Mouse (Mus musculus): ENCODE measurements at regions not wholly inside any gene's neighbourhood (a gene's known extent, or its start where the extent isn't known, plus 50 kb on each side); places are given as distances from the start of the nearest gene placed in this dataset.
A peak's percentile ranks its signal among the peaks of the same experiment; 100 is the strongest.

- no peak for TF ChIP-seq POLR2A (IDR thresholded peaks at IDR 0.05; ENCODE audit: insufficient read depth, low read length)
- TF ChIP-seq CTCF (IDR thresholded peaks at IDR 0.05; ENCODE audit: low read depth, low read length): no peak
- TF ChIP-seq EP300 (IDR thresholded peaks at IDR 0.05; ENCODE audit: insufficient read depth, low read depth, low read length): no peak
Observed at GRCm38 (mm10) chr14:64572756-64573155, 468.7 kb downstream of the Prss52 start.

GRCm38 (mm10) chr14:64573773-64574172, 469.7 kb downstream of the Prss52 start:
- no peaks in the 10 kb centered on the region for H3K27me3 ChIP-seq (ENCODE audit: control insufficient read depth, insufficient read depth, low read length, poor library complexity, severe bottlenecking)
- H3K4me3 ChIP-seq (ENCODE audit: low read depth, low read length): no peak overlapping the region
- no peaks in the 10 kb centered on the region for H3K4me1 ChIP-seq (ENCODE audit: control insufficient read depth, insufficient read depth, low read length)
- H3K9ac ChIP-seq (ENCODE audit: low read depth, poor library complexity, severe bottlenecking): no peak overlapping the region
- H3K9me3 ChIP-seq (replicated peaks; ENCODE audit: control insufficient read depth, insufficient read depth, low read length, poor library complexity, severe bottlenecking): no peaks in the 10 kb centered on the region
- no peaks in the 10 kb centered on the region for H3K36me3 ChIP-seq (ENCODE audit: control insufficient read depth, insufficient read depth, low read length, poor library complexity, severe bottlenecking)
- no peak overlapping the region for H3K27ac ChIP-seq (ENCODE audit: insufficient read depth, low read length)
- TF ChIP-seq POLR2A (IDR thresholded peaks at IDR 0.05; ENCODE audit: insufficient read depth, low read length): no peak
- no peak for TF ChIP-seq EP300 (IDR thresholded peaks at IDR 0.05; ENCODE audit: insufficient read depth, low read depth, low read length)
- TF ChIP-seq CTCF (IDR thresholded peaks at IDR 0.05; ENCODE audit: low read depth, low read length): no peak

More at GRCm38 (mm10) chr14:64572756-64573155, 468.7 kb downstream of the Prss52 start:
- no peaks in the 10 kb centered on the region for H3K36me3 ChIP-seq (ENCODE audit: control insufficient read depth, insufficient read depth, low read length, poor library complexity, severe bottlenecking)
- H3K4me3 ChIP-seq (ENCODE audit: low read depth, low read length): no peak overlapping the region
- no peak overlapping the region for H3K9ac ChIP-seq (ENCODE audit: low read depth, poor library complexity, severe bottlenecking)
- no peaks in the 10 kb centered on the region for H3K27me3 ChIP-seq (ENCODE audit: control insufficient read depth, insufficient read depth, low read length, poor library complexity, severe bottlenecking)
- H3K9me3 ChIP-seq (replicated peaks; ENCODE audit: control insufficient read depth, insufficient read depth, low read length, poor library complexity, severe bottlenecking): no peaks in the 10 kb centered on the region
- H3K4me1 ChIP-seq (ENCODE audit: control insufficient read depth, insufficient read depth, low read length): no peaks in the 10 kb centered on the region
- H3K27ac ChIP-seq (ENCODE audit: insufficient read depth, low read length): no peak overlapping the region

GRCm38 (mm10) chr14:64574277-64574676, 470.2 kb downstream of the Prss52 start:
- Histone ChIP-seq H3K4me3 (ENCODE audit: low read depth, low read length) (no peak overlapping the region), H3K27ac (ENCODE audit: insufficient read depth, low read length) (no peak overlapping the region), H3K9ac (ENCODE audit: low read depth, poor library complexity, severe bottlenecking) (no peak overlapping the region), H3K4me1 (ENCODE audit: control insufficient read depth, insufficient read depth, low read length) (no peaks in the 10 kb centered on the region), H3K36me3 (ENCODE audit: control insufficient read depth, insufficient read depth, low read length, poor library complexity, severe bottlenecking) (no peaks in the 10 kb centered on the region), H3K27me3 (ENCODE audit: control insufficient read depth, insufficient read depth, low read length, poor library complexity, severe bottlenecking) (no peaks in the 10 kb centered on the region), H3K9me3 (replicated peaks; ENCODE audit: control insufficient read depth, insufficient read depth, low read length, poor library complexity, severe bottlenecking) (no peaks in the 10 kb centered on the region)
- no peak for TF ChIP-seq CTCF (IDR thresholded peaks at IDR 0.05; ENCODE audit: low read depth, low read length)
- no peak for TF ChIP-seq POLR2A (IDR thresholded peaks at IDR 0.05; ENCODE audit: insufficient read depth, low read length)
- no peak for TF ChIP-seq EP300 (IDR thresholded peaks at IDR 0.05; ENCODE audit: insufficient read depth, low read depth, low read length)

GRCm38 (mm10) chr14:64574773-64575172, 470.7 kb downstream of the Prss52 start:
- TF ChIP-seq CTCF (IDR thresholded peaks at IDR 0.05; ENCODE audit: low read depth, low read length): no peak
- Histone ChIP-seq H3K4me3 (ENCODE audit: low read depth, low read length) (no peak overlapping the region), H3K9ac (ENCODE audit: low read depth, poor library complexity, severe bottlenecking) (no peak overlapping the region), H3K4me1 (ENCODE audit: control insufficient read depth, insufficient read depth, low read length) (no peaks in the 10 kb centered on the region), H3K27ac (ENCODE audit: insufficient read depth, low read length) (no peak overlapping the region), H3K9me3 (replicated peaks; ENCODE audit: control insufficient read depth, insufficient read depth, low read length, poor library complexity, severe bottlenecking) (no peaks in the 10 kb centered on the region), H3K27me3 (ENCODE audit: control insufficient read depth, insufficient read depth, low read length, poor library complexity, severe bottlenecking) (no peaks in the 10 kb centered on the region), H3K36me3 (ENCODE audit: control insufficient read depth, insufficient read depth, low read length, poor library complexity, severe bottlenecking) (no peaks in the 10 kb centered on the region)

- Histone ChIP-seq H3K4me1 (ENCODE audit: control insufficient read depth, insufficient read depth, low read length) (peaks cover 4% of the 10 kb centered on the region), H3K36me3 (ENCODE audit: control insufficient read depth, insufficient read depth, low read length, poor library complexity, severe bottlenecking) (no peaks in the 10 kb centered on the region), H3K27ac (ENCODE audit: insufficient read depth, low read length) (no peak overlapping the region), H3K9me3 (replicated peaks; ENCODE audit: control insufficient read depth, insufficient read depth, low read length, poor library complexity, severe bottlenecking) (no peaks in the 10 kb centered on the region), H3K27me3 (ENCODE audit: control insufficient read depth, insufficient read depth, low read length, poor library complexity, severe bottlenecking) (no peaks in the 10 kb centered on the region), H3K4me3 (ENCODE audit: low read depth, low read length) (no peak overlapping the region), H3K9ac (ENCODE audit: low read depth, poor library complexity, severe bottlenecking) (no peak overlapping the region)
- TF ChIP-seq EP300 (IDR thresholded peaks at IDR 0.05; ENCODE audit: insufficient read depth, low read depth, low read length): no peak
Observed at GRCm38 (mm10) chr14:64575954-64576353, 471.9 kb downstream of the Prss52 start.

GRCm38 (mm10) chr14:64580086-64580485, 476.0 kb downstream of the Prss52 start:
- Histone ChIP-seq H3K4me3 (ENCODE audit: low read depth, low read length) (no peak overlapping the region), H3K36me3 (ENCODE audit: control insufficient read depth, insufficient read depth, low read length, poor library complexity, severe bottlenecking) (no peaks in the 10 kb centered on the region), H3K9me3 (replicated peaks; ENCODE audit: control insufficient read depth, insufficient read depth, low read length, poor library complexity, severe bottlenecking) (no peaks in the 10 kb centered on the region), H3K27me3 (ENCODE audit: control insufficient read depth, insufficient read depth, low read length, poor library complexity, severe bottlenecking) (no peaks in the 10 kb centered on the region), H3K4me1 (ENCODE audit: control insufficient read depth, insufficient read depth, low read length) (peaks cover 6% of the 10 kb centered on the region), H3K9ac (ENCODE audit: low read depth, poor library complexity, severe bottlenecking) (no peak overlapping the region), H3K27ac (ENCODE audit: insufficient read depth, low read length) (peak overlapping the region; percentile 61)
- TF ChIP-seq POLR2A (IDR thresholded peaks at IDR 0.05; ENCODE audit: insufficient read depth, low read length) (no peak), EP300 (IDR thresholded peaks at IDR 0.05; ENCODE audit: insufficient read depth, low read depth, low read length) (no peak), CTCF (IDR thresholded peaks at IDR 0.05; ENCODE audit: low read depth, low read length) (no peak)
